Mouse (Mus musculus) embryonic facial prominence, embryonic 14.5 days (tissue): ENCODE data around the gene Zc3hav1. TPM values are rescaled to one million over a fixed set of nuclear protein-coding genes. Genes with fewer than 3 reads are reported as not detected.

Experiments
- ATAC-seq: fragments of 200-750 bp; cut with Nextera tagmentation; 2 replicates; pipeline ENCODE4 v1.8.0; 2017; ENCODE audit warnings: low read depth, moderate number of reproducible peaks, moderate TSS enrichment
- DNase-seq: peaks from one replicate; pipeline ENCODE4 v3.0.0-alpha.2; 2015; ENCODE audit warnings: low spot score
- H3K27ac ChIP-seq: fragments of 300-500 bp; sonication (generic); replicated peaks from 2 replicates; pipeline ENCODE4 v1.5.1; 2014; ENCODE audit warnings: low read depth, mild to moderate bottlenecking, low read length, moderate library complexity
- H3K27me3 ChIP-seq: fragments of 300-500 bp; sonication (generic); replicated peaks from 2 replicates; pipeline ENCODE4 v1.6.1; 2014; ENCODE audit warnings: low read length; ENCODE audit not compliant: control insufficient read depth, insufficient read depth
- H3K36me3 ChIP-seq: fragments of 300-500 bp; sonication (generic); 2 replicates; pipeline ENCODE4 v1.6.1; 2014; ENCODE audit warnings: low read length, mixed read lengths; ENCODE audit not compliant: control insufficient read depth, insufficient read depth
- H3K4me1 ChIP-seq: fragments of 300-500 bp; sonication (generic); 2 replicates; pipeline ENCODE4 v1.6.1; 2014; ENCODE audit warnings: antibody characterized with exemption, low read length; ENCODE audit not compliant: control insufficient read depth, insufficient read depth
- H3K4me2 ChIP-seq: fragments of 300-500 bp; sonication (generic); 2 replicates; pipeline ENCODE4 v1.6.1; 2014; ENCODE audit warnings: low read depth, mild to moderate bottlenecking, low read length, moderate library complexity, mixed read lengths
- H3K4me3 ChIP-seq: fragments of 300-500 bp; sonication (generic); 2 replicates; pipeline ENCODE4 v1.5.1; 2014; ENCODE audit warnings: low read depth, mild to moderate bottlenecking, low read length
- H3K9ac ChIP-seq: fragments of 300-500 bp; sonication (generic); 2 replicates; pipeline ENCODE4 v1.6.1; 2014; ENCODE audit warnings: low read depth, mild to moderate bottlenecking, low read length, moderate library complexity, mixed read lengths
- H3K9me3 ChIP-seq: fragments of 300-500 bp; sonication (generic); 2 replicates; pipeline ENCODE4 v1.6.1; 2016; ENCODE audit warnings: low read length; ENCODE audit not compliant: control insufficient read depth
- WGBS: fragments of 180-500 bp; shearing (Covaris S2); extraction: QIAGEN DNeasy Blood & Tissue Kit; methylation state at CpG from one replicate; pipeline ENCODE4 v1.1.7; 2014; 5-methylcytosine and 5-hydroxymethylcytosine counted together
- polyA plus RNA-seq: library from polyadenylated mRNA; unstranded; fragments of >200 nt; fragmentation: Nextera tagmentation; extraction: Ambion mirVana; gene quantifications from 2 replicates; pipeline ENCODE4 v1.2.1, GENCODE M21; 2014

The Zc3hav1 gene
- polyA plus RNA-seq, 1 experiment from 2014 or later, result 4.7 TPM

DNA sequence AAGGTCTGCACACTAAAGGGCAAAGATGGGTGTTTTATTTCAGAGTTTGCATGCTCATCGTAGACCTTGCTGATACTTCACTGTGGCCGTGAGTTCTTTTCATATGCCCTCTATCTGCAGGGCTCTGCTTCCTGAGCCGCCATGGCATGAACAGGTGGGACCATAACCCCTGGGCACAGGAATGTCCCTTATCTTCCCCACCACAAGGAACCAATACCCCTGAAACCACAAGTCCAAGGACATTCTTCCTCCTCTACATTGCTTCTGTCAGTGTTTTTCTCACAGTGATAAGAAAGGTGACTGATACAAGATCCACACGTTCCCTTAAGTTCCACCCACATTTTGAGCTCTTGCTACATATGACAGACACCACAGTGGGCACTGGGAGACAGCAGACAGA, 97.6 kb downstream of the Zc3hav1 start:
- Histone ChIP-seq H3K4me2 (no peak overlapping the region), H3K9ac (no peak overlapping the region), H3K36me3 (no peaks in the 10 kb centered on the region), H3K4me1 (peaks cover 14% of the 10 kb centered on the region), H3K9me3 (no peaks in the 10 kb centered on the region), H3K27ac (no peak overlapping the region), H3K4me3 (no peak overlapping the region), H3K27me3 (no peaks in the 10 kb centered on the region)
- 91% methylated on average over 4 of the region's 4 CpGs for WGBS
- DNase-seq (no peak), ATAC-seq (no peak)

DNA sequence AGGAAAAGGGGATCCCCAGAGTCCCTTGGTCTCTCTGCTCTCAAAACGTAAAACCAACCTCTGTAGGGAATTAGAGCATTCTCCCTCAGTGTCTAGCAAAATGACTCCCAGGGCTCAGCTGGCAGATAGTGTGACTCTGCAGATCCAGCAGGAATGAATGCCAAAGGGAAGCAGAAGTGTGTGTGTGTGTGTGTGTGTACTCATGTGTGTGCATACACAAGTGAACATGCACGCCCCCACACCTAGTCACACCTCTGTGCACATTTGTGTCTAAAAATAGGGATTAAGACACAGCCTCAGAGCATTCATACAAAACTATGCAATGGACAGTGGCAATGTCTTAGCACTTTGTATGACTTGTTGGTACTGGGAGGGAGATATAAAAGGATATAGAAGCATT, 98.6 kb downstream of the Zc3hav1 start:
- Histone ChIP-seq H3K27ac (no peak overlapping the region), H3K36me3 (no peaks in the 10 kb centered on the region), H3K27me3 (no peaks in the 10 kb centered on the region), H3K9ac (no peak overlapping the region), H3K4me1 (peaks cover 20% of the 10 kb centered on the region), H3K4me3 (no peak overlapping the region), H3K4me2 (no peak overlapping the region), H3K9me3 (no peaks in the 10 kb centered on the region)
- DNase-seq (no peak), ATAC-seq (no peak)
- 60% methylated on average over 2 of the region's 2 CpGs for WGBS

Other genes starting within 250 kb of the Zc3hav1 start
- 2.7 and 3.2 TPM in 2 replicates for gene Tmem213, start 245.3 kb downstream of the Zc3hav1 start, polyA plus RNA-seq
- gene Atp6v0a4, start 230.0 kb downstream of the Zc3hav1 start, polyA plus RNA-seq, result 0.97 and 3.1 TPM in 2 replicates
- 6.0 and 6.2 TPM in 2 replicates for gene D630045J12Rik, start 100.6 kb downstream of the Zc3hav1 start, polyA plus RNA-seq
- 10.6 and 12.3 TPM in 2 replicates for gene Zc3hav1l, start 55.3 kb downstream of the Zc3hav1 start, polyA plus RNA-seq
- 5.0 and 5.3 TPM in 2 replicates for gene Ttc26, start 26.9 kb upstream of the Zc3hav1 start, polyA plus RNA-seq
- gene Ubn2, start 79.3 kb upstream of the Zc3hav1 start, polyA plus RNA-seq, result 10.0 and 13.8 TPM in 2 replicates
- gene Fmc1, start 178.9 kb upstream of the Zc3hav1 start, polyA plus RNA-seq, result 92.8 and 93.8 TPM in 2 replicates
- 43.1 and 53.0 TPM in 2 replicates for gene Luc7l2, start 196.7 kb upstream of the Zc3hav1 start, polyA plus RNA-seq